Mouse (Mus musculus) hindbrain, embryonic 15.5 days (tissue): ENCODE measurements around the gene Vmn2r62. TPM values are rescaled to one million over a fixed set of nuclear protein-coding genes. Genes with fewer than 3 reads are reported as not detected.
"Not testable (repeated sequence)": the region's sequence is repeated elsewhere in the genome, so short reads cannot be mapped to it uniquely, and the experiment has no call there.

ENCODE experiments used
- ATAC-seq: fragments of 200-750 bp; cut with Nextera tagmentation; 2 replicates; pipeline ENCODE4 v1.8.0; 2017; ENCODE audit warnings: low read depth, moderate number of reproducible peaks, moderate TSS enrichment; ENCODE audit not compliant: low FRiP score
- H3K27ac ChIP-seq: fragments of 300-500 bp; sonication (generic); replicated peaks from 2 replicates; pipeline ENCODE4 v1.5.1; 2015; ENCODE audit warnings: mild to moderate bottlenecking, inconsistent platforms
- H3K27me3 ChIP-seq: fragments of 300-500 bp; sonication (generic); 2 replicates; pipeline ENCODE4 v1.6.1; 2015; ENCODE audit warnings: control low read depth, inconsistent platforms
- H3K36me3 ChIP-seq: fragments of 300-500 bp; sonication (generic); 2 replicates; pipeline ENCODE4 v1.6.1; 2015; ENCODE audit warnings: control low read depth, inconsistent platforms
- H3K4me1 ChIP-seq: fragments of 300-500 bp; sonication (generic); replicated peaks from 2 replicates; pipeline ENCODE4 v1.6.1; 2015; ENCODE audit warnings: control low read depth, inconsistent platforms
- H3K4me2 ChIP-seq: fragments of 300-500 bp; sonication (generic); 2 replicates; pipeline ENCODE4 v1.6.1; 2015; ENCODE audit warnings: moderate library complexity, mild to moderate bottlenecking, inconsistent platforms
- H3K4me3 ChIP-seq: fragments of 300-500 bp; sonication (generic); 2 replicates; pipeline ENCODE4 v1.5.1; 2015; ENCODE audit warnings: mild to moderate bottlenecking, inconsistent platforms
- H3K9ac ChIP-seq: fragments of 300-500 bp; sonication (generic); 2 replicates; pipeline ENCODE4 v1.6.1; 2015; ENCODE audit warnings: inconsistent platforms
- H3K9me3 ChIP-seq: fragments of 300-500 bp; sonication (generic); 2 replicates; pipeline ENCODE4 v1.6.1; 2016; ENCODE audit warnings: control low read depth, inconsistent platforms
- WGBS: fragments of 180-500 bp; shearing (Covaris S2); methylation state at CpG from one replicate; pipeline ENCODE4 v1.1.7; 2015; 5-methylcytosine and 5-hydroxymethylcytosine counted together
- polyA plus RNA-seq: library from polyadenylated mRNA; unstranded; fragments of >200 nt; fragmentation: Nextera tagmentation; extraction: Ambion mirVana; gene quantifications from 2 replicates; pipeline ENCODE4 v1.2.1, GENCODE M21; 2015

The Vmn2r62 gene
- polyA plus RNA-seq = not detected in 2 replicates

- not testable (repeated sequence) for ATAC-seq, H3K4me1 ChIP-seq, H3K27me3 ChIP-seq, H3K36me3 ChIP-seq, H3K4me2 ChIP-seq, H3K9ac ChIP-seq, H3K4me3 ChIP-seq, H3K27ac ChIP-seq, H3K9me3 ChIP-seq
- WGBS = no CpG with 5 or more reads among the region's 1 CpGs
Observed at GRCm38 (mm10) chr7:42793425-42793824, at the start of gene Vmn2r62. Gene Vmn2r62, minus strand, starts transcription at chr7:42793525.

- not testable (repeated sequence) for H3K9me3 ChIP-seq, H3K4me2 ChIP-seq, H3K27me3 ChIP-seq, H3K27ac ChIP-seq, H3K36me3 ChIP-seq, H3K9ac ChIP-seq, ATAC-seq, H3K4me3 ChIP-seq, H3K4me1 ChIP-seq
Observed at GRCm38 (mm10) chr7:42838366-42838765, 45.0 kb upstream of the Vmn2r62 start.

DNA sequence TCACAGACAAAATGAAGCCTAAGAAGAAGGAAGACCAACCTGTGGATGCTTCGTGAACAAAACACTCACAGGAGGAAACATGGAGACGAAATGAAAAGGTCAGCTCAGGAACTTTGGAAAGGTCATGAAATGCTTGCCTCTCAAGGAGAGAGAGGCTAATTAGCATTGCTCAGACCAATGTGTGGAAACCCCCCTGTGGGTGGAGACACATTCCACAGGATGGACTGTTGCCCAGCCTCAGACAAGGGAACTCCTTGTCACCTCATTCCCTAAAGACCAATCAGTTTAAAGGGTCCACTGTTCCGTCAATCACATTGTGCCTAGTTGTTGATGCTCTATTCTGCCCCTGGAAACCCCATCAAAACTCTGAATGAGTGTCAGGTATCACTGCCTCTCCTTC, 38.9 kb upstream of the Vmn2r62 start:
- no peak for ATAC-seq
- H3K9ac ChIP-seq = no peak overlapping the region
- H3K9me3 ChIP-seq = 0 out of 2 replicates have a peak, but pooled peaks cover 3% of the 10 kb centered on the region
- H3K27ac ChIP-seq = no peak overlapping the region
- H3K36me3 ChIP-seq = no peaks in the 10 kb centered on the region
- no peaks in the 10 kb centered on the region for H3K4me1 ChIP-seq
- no peaks in the 10 kb centered on the region for H3K27me3 ChIP-seq
- H3K4me2 ChIP-seq = no peak overlapping the region
- WGBS = 79% methylated on average over 3 of the region's 3 CpGs
- H3K4me3 ChIP-seq = no peak overlapping the region

GRCm38 (mm10) chr7:42749836-42750235, 43.5 kb downstream of the Vmn2r62 start:
- ATAC-seq = no peak
- H3K9ac ChIP-seq = no peak overlapping the region
- no peak overlapping the region for H3K4me2 ChIP-seq
- no peak overlapping the region for H3K27ac ChIP-seq
- WGBS = 42% methylated on average over 20 of the region's 20 CpGs
- no peaks in the 10 kb centered on the region for H3K36me3 ChIP-seq
- H3K9me3 ChIP-seq = no peaks in the 10 kb centered on the region
- H3K4me3 ChIP-seq = no peak overlapping the region
- H3K27me3 ChIP-seq = no peaks in the 10 kb centered on the region
- H3K4me1 ChIP-seq = no peaks in the 10 kb centered on the region

DNA sequence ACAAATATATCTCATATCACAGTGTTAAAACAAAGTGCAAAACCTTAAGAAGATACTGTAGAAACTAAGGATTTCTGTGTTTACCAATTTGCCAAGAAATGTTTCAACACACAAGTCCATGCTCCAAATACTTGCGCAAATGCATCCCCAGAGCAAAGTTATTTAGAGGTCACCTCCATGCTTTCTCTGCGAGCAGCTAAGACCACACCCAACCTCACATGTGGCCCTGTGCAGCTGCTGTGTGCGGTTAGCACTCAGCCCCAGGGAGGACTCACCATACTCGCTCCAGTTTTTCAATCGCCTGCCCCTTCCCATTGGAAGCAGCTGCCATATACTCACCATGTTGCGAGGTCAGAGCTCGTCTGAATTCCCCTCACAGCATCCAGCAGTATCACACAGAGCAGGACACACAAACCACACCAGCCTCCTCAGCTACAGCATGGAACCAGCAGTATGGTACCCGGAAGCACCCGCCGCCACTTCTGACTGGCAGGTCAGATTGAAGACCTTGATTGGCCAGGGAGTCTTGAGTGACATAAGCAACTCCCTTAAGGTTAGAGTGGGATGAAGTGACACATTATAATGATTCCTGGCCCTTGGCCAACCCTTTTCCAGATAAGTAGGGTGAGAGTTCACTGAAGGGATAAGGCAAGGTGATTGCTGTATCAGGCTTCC, 54.7 kb downstream of the Vmn2r62 start:
- Histone ChIP-seq H3K27ac (no peak overlapping the region), H3K27me3 (no peaks in the 10 kb centered on the region), H3K4me1 (no peaks in the 10 kb centered on the region), H3K9me3 (peaks cover 14% of the 10 kb centered on the region; the same call in 1 of the 2 replicates), H3K4me3 (no peak overlapping the region), H3K4me2 (no peak overlapping the region), H3K9ac (no peak overlapping the region), H3K36me3 (no peaks in the 10 kb centered on the region)
- no peak for ATAC-seq
- 88% methylated on average over 10 of the region's 10 CpGs for WGBS

DNA sequence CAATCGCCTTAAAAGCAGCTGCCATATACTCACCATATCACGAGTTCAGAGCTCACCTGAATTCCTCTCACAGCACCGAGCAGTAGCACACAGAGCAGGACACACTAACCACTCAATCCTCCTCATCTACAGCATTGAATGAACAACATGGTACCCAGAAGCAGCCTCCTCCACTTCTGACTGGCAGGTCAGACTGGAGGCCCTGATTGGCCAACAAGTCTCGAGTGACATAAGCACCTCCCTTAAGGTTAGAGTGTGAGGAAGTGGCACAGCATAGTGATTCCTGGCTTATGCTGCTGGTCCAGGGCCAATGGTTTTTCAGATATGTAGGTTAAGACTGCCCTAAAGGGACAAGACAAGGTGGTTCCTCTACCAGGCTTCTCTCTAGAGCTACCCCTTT, 66.4 kb downstream of the Vmn2r62 start, which contains the start of gene Gm17067:
TSS of gene Gm17067 (minus strand) at position 101 of the 400 bp plus-strand sequence.
- H3K9me3 ChIP-seq = peaks cover 13% of the 10 kb centered on the region
- not testable (repeated sequence) for H3K4me3 ChIP-seq, H3K27ac ChIP-seq, H3K27me3 ChIP-seq, H3K4me2 ChIP-seq, H3K9ac ChIP-seq, ATAC-seq, H3K36me3 ChIP-seq, H3K4me1 ChIP-seq
- 91% methylated on average over 4 of the region's 4 CpGs for WGBS

Other genes with a start within 250 kb of the Vmn2r62 start
- not detected in 2 replicates for gene Gm21028, start 214.9 kb downstream of the Vmn2r62 start, polyA plus RNA-seq
- gene Zfp977, start 201.0 kb downstream of the Vmn2r62 start, polyA plus RNA-seq = 1.3 and 1.4 TPM in 2 replicates
- 2.5 and 2.6 TPM in 2 replicates for gene Zfp976, start 150.9 kb downstream of the Vmn2r62 start, polyA plus RNA-seq
- 6.4 and 6.7 TPM in 2 replicates for gene Zfp975, start 100.8 kb downstream of the Vmn2r62 start, polyA plus RNA-seq
- not detected in 2 replicates for gene Gm17067, start 66.5 kb downstream of the Vmn2r62 start, polyA plus RNA-seq
- gene Gm2381, start 73.7 kb upstream of the Vmn2r62 start, polyA plus RNA-seq = not detected in 2 replicates
- not detected in 2 replicates for gene Vmn2r63, start 140.3 kb upstream of the Vmn2r62 start, polyA plus RNA-seq
- gene Gm9268, start 225.2 kb upstream of the Vmn2r62 start, polyA plus RNA-seq = not detected in 2 replicates